Mouse (Mus musculus): Measurements from ENCODE around the gene Kansl1l. TPM values are rescaled to one million over a fixed set of nuclear protein-coding genes. Genes with fewer than 3 reads are reported as not detected.

The Kansl1l gene
- polyA plus RNA-seq, 1 experiment: 5.0 TPM

- Histone ChIP-seq H3K27ac (ENCODE audit: control insufficient read depth, insufficient read depth, low read depth, low read length, poor library complexity) (no peak overlapping the region), H3K4me3 (replicated peaks; ENCODE audit: control insufficient read depth, low read depth, low read length) (no peak overlapping the region), H3K4me1 (ENCODE audit: control insufficient read depth, insufficient read depth, low read length) (no peaks in the 10 kb centered on the region)
- WGBS: 36% methylated on average over 1 of the region's 1 CpGs
- no peak for TF ChIP-seq POLR2A (IDR thresholded peaks at IDR 0.05; ENCODE audit: borderline replicate concordance, control insufficient read depth, low read depth, low read length)
- TF ChIP-seq CTCF (IDR thresholded peaks at IDR 0.05; ENCODE audit: control insufficient read depth, insufficient read depth, low read length): no peak
Measured at GRCm38 (mm10) chr1:66778798-66779197, 38.6 kb downstream of the Kansl1l start.

- Histone ChIP-seq H3K4me1 (ENCODE audit: control insufficient read depth, insufficient read depth, low read length) (no peaks in the 10 kb centered on the region), H3K4me3 (replicated peaks; ENCODE audit: control insufficient read depth, low read depth, low read length) (no peak overlapping the region), H3K27ac (ENCODE audit: control insufficient read depth, insufficient read depth, low read depth, low read length, poor library complexity) (no peak overlapping the region)
- TF ChIP-seq CTCF (IDR thresholded peaks at IDR 0.05; ENCODE audit: control insufficient read depth, insufficient read depth, low read length): no peak
- no peak for TF ChIP-seq POLR2A (IDR thresholded peaks at IDR 0.05; ENCODE audit: borderline replicate concordance, control insufficient read depth, low read depth, low read length)
- whole genome bisulfite sequencing: 78% methylated on average over 2 of the region's 2 CpGs
Measured at GRCm38 (mm10) chr1:66777878-66778277, 39.5 kb downstream of the Kansl1l start.

- no peak overlapping the region for H3K27ac ChIP-seq (ENCODE audit: control insufficient read depth, insufficient read depth, low read depth, low read length, poor library complexity)
- TF ChIP-seq POLR2A (IDR thresholded peaks at IDR 0.05; ENCODE audit: borderline replicate concordance, control insufficient read depth, low read depth, low read length) (no peak), CTCF (IDR thresholded peaks at IDR 0.05; ENCODE audit: control insufficient read depth, insufficient read depth, low read length) (no peak)
- H3K4me3 ChIP-seq (replicated peaks; ENCODE audit: control insufficient read depth, low read depth, low read length): no peak overlapping the region
- H3K4me1 ChIP-seq (ENCODE audit: control insufficient read depth, insufficient read depth, low read length): no peaks in the 10 kb centered on the region
- WGBS: 93% methylated on average over 1 of the region's 1 CpGs
Measured at GRCm38 (mm10) chr1:66768764-66769163, 48.6 kb downstream of the Kansl1l start.

GRCm38 (mm10) chr1:66730581-66730980 is 86.8 kb downstream of the Kansl1l start:
- 32% methylated on average over 1 of the region's 1 CpGs for WGBS
- H3K4me3 ChIP-seq (replicated peaks; ENCODE audit: control insufficient read depth, low read depth, low read length): no peak overlapping the region
- TF ChIP-seq CTCF (IDR thresholded peaks at IDR 0.05; ENCODE audit: control insufficient read depth, insufficient read depth, low read length): no peak
- no peak for TF ChIP-seq POLR2A (IDR thresholded peaks at IDR 0.05; ENCODE audit: borderline replicate concordance, control insufficient read depth, low read depth, low read length)
- H3K27ac ChIP-seq (ENCODE audit: control insufficient read depth, insufficient read depth, low read depth, low read length, poor library complexity): no peak overlapping the region
- H3K4me1 ChIP-seq (ENCODE audit: control insufficient read depth, insufficient read depth, low read length): no peaks in the 10 kb centered on the region

GRCm38 (mm10) chr1:66712859-66713258 is 104.5 kb downstream of the Kansl1l start:
- WGBS: 51% methylated on average over 3 of the region's 3 CpGs
- no peak for TF ChIP-seq CTCF (IDR thresholded peaks at IDR 0.05; ENCODE audit: control insufficient read depth, insufficient read depth, low read length)
- no peak for TF ChIP-seq POLR2A (IDR thresholded peaks at IDR 0.05; ENCODE audit: borderline replicate concordance, control insufficient read depth, low read depth, low read length)
- Histone ChIP-seq H3K4me3 (replicated peaks; ENCODE audit: control insufficient read depth, low read depth, low read length) (no peak overlapping the region), H3K27ac (ENCODE audit: control insufficient read depth, insufficient read depth, low read depth, low read length, poor library complexity) (no peak overlapping the region; the same call in 1 of the 2 replicates), H3K4me1 (ENCODE audit: control insufficient read depth, insufficient read depth, low read length) (no peaks in the 10 kb centered on the region)

- H3K4me1 ChIP-seq (ENCODE audit: control insufficient read depth, insufficient read depth, low read length): no peaks in the 10 kb centered on the region; the same call in 1 of the 2 replicates
- no peak for TF ChIP-seq POLR2A (IDR thresholded peaks at IDR 0.05; ENCODE audit: borderline replicate concordance, control insufficient read depth, low read depth, low read length)
- no peak for TF ChIP-seq CTCF (IDR thresholded peaks at IDR 0.05; ENCODE audit: control insufficient read depth, insufficient read depth, low read length)
- no peak overlapping the region for H3K27ac ChIP-seq (ENCODE audit: control insufficient read depth, insufficient read depth, low read depth, low read length, poor library complexity)
- no peak overlapping the region for H3K4me3 ChIP-seq (replicated peaks; ENCODE audit: control insufficient read depth, low read depth, low read length)
- 84% methylated on average over 6 of the region's 6 CpGs for WGBS
Measured at GRCm38 (mm10) chr1:66704523-66704922, 112.8 kb downstream of the Kansl1l start.

GRCm38 (mm10) chr1:66702623-66703345 is 114.6 kb downstream of the Kansl1l start:
- H3K4me1 ChIP-seq (ENCODE audit: control insufficient read depth, insufficient read depth, low read length): no peaks in the 10 kb centered on the region; the same call in 1 of the 2 replicates
- no peak overlapping the region for H3K27ac ChIP-seq (ENCODE audit: control insufficient read depth, insufficient read depth, low read depth, low read length, poor library complexity)
- 42% methylated on average over 4 of the region's 4 CpGs for WGBS

GRCm38 (mm10) chr1:66701576-66701940 is 115.8 kb downstream of the Kansl1l start:
- H3K27ac ChIP-seq (ENCODE audit: control insufficient read depth, insufficient read depth, low read depth, low read length, poor library complexity): peak overlapping the region; percentile 93; the same call in 1 of the 2 replicates
- 6% methylated on average over 2 of the region's 2 CpGs for WGBS
- no peak for TF ChIP-seq CTCF (IDR thresholded peaks at IDR 0.05; ENCODE audit: control insufficient read depth, insufficient read depth, low read length)
- no peak for TF ChIP-seq POLR2A (IDR thresholded peaks at IDR 0.05; ENCODE audit: borderline replicate concordance, control insufficient read depth, low read depth, low read length)
- H3K4me3 ChIP-seq (replicated peaks; ENCODE audit: control insufficient read depth, low read depth, low read length): peak overlapping the region; percentile 98
- no peaks in the 10 kb centered on the region; the same call in 1 of the 2 replicates for H3K4me1 ChIP-seq (ENCODE audit: control insufficient read depth, insufficient read depth, low read length)

More at GRCm38 (mm10) chr1:66702623-66703345, 114.6 kb downstream of the Kansl1l start:
- no peak for TF ChIP-seq POLR2A (IDR thresholded peaks at IDR 0.05; ENCODE audit: borderline replicate concordance, control insufficient read depth, low read depth, low read length)
- TF ChIP-seq CTCF (IDR thresholded peaks at IDR 0.05; ENCODE audit: control insufficient read depth, insufficient read depth, low read length): no peak
- H3K4me3 ChIP-seq (replicated peaks; ENCODE audit: control insufficient read depth, low read depth, low read length): no peak overlapping the region
